In genomic region chr7:45491264-45491663, GRCm38 (mm10) we compare ENCODE assay signal across 11 mouse cellular contexts. TPM values are rescaled to one million over a fixed set of nuclear protein-coding genes. Genes with fewer than 3 reads are reported as not detected.
A peak's percentile ranks its signal among the peaks of the same experiment; 100 is the strongest.
DNase-seq lines count a peak whose midpoint lies in the region; ATAC-seq and TF ChIP-seq lines count a peak whose summit lies in the region.
"Had no signal": no experiment of that assay in that cellular context is flagged by ENCODE, and none has a peak within 500 bp of the region (broad histone marks: within the 10 kb centered on the region; RNA-seq: fewer than 3 reads in every experiment).

No protein-coding gene starts in this region.

- H3K4me3 ChIP-seq in lung, adult 2 months (replicated peaks; ENCODE audit: extremely low read depth, low read depth, low read length): no peak overlapping the region
- H3K4me3 ChIP-seq in stomach, embryonic 14.5 days (ENCODE audit: low read depth, low read length): no peak overlapping the region
- no peak overlapping the region for H3K4me3 ChIP-seq in forebrain, embryonic 11.5 days (ENCODE audit: low read depth, low read length)
- H3K4me3 ChIP-seq: erythroblast, embryonic 14.5 days had no signal

- 8% methylated on average over 3 of the region's 3 CpGs for WGBS in lung, adult 2 months
- WGBS in stomach, embryonic 14.5 days: 18% methylated on average over 3 of the region's 3 CpGs
- WGBS in forebrain, embryonic 11.5 days: 33% methylated on average over 3 of the region's 3 CpGs

- H3K4me1 ChIP-seq in lung, adult 2 months (ENCODE audit: control insufficient read depth, insufficient read depth, low read length): peaks cover 3% of the 10 kb centered on the region; the same call in 1 of the 2 replicates
- peaks cover 11% of the 10 kb centered on the region; the same call in 1 of the 2 replicates for H3K4me1 ChIP-seq in stomach, embryonic 14.5 days (ENCODE audit: control insufficient read depth, insufficient read depth, low read length)
- H3K4me1 ChIP-seq in forebrain, embryonic 11.5 days (replicated peaks; ENCODE audit: control insufficient read depth, insufficient read depth, low read length): peaks cover 11% of the 10 kb centered on the region

- ATAC-seq in common myeloid progenitor, adult 5-6 weeks (replicated peaks; ENCODE audit: low read depth, poor library complexity, severe bottlenecking): peak; percentile 57
- ATAC-seq in stomach, embryonic 14.5 days (ENCODE audit: insufficient number of reproducible peaks, insufficient read depth, low FRiP score, low read depth): peak; percentile 71; the same call in 1 of the 2 replicates
- no peak for ATAC-seq in forebrain, embryonic 11.5 days (replicated peaks; ENCODE audit: low FRiP score)

- peak overlapping the region; percentile 33; the same call in 1 of the 2 replicates for H3K27ac ChIP-seq in stomach, embryonic 14.5 days (ENCODE audit: low read length)
- no peak overlapping the region for H3K27ac ChIP-seq in forebrain, embryonic 11.5 days (ENCODE audit: low read depth, low read length)

- no peak for TF ChIP-seq CTCF in lung, adult 2 months (IDR thresholded peaks at IDR 0.05; ENCODE audit: insufficient read depth, low read length)

- peak; percentile 35; the same call in 1 of the 2 replicates for TF ChIP-seq POLR2A in lung, adult 2 months (IDR thresholded peaks at IDR 0.05; ENCODE audit: borderline replicate concordance, extremely low read depth, low read depth, low read length)

- peaks cover 40% of the 10 kb centered on the region for H3K36me3 ChIP-seq in stomach, embryonic 14.5 days (ENCODE audit: control insufficient read depth, insufficient read depth, low read length)
- peaks cover 3% of the 10 kb centered on the region; the same call in 1 of the 2 replicates for H3K36me3 ChIP-seq in forebrain, embryonic 11.5 days (ENCODE audit: control insufficient read depth, insufficient read depth, low read length)

- no peak overlapping the region for H3K9ac ChIP-seq in stomach, embryonic 14.5 days (replicated peaks; ENCODE audit: low read depth, low read length)
- H3K9ac ChIP-seq in forebrain, embryonic 11.5 days (ENCODE audit: low read length): no peak overlapping the region

- 0 out of 2 replicates have a peak overlapping the region, but pooled peaks have one; percentile 12 for H3K4me2 ChIP-seq in stomach, embryonic 14.5 days (replicated peaks; ENCODE audit: low read depth, low read length)
- no peak overlapping the region for H3K4me2 ChIP-seq in forebrain, embryonic 11.5 days (ENCODE audit: low read depth, low read length, severe bottlenecking)

- H3K27me3 ChIP-seq in stomach, embryonic 14.5 days (ENCODE audit: control insufficient read depth, insufficient read depth, low read length): no peaks in the 10 kb centered on the region
- H3K27me3 ChIP-seq in forebrain, embryonic 11.5 days (ENCODE audit: control insufficient read depth, insufficient read depth, low read length): no peaks in the 10 kb centered on the region; the same call in 1 of the 2 replicates

- H3K9me3 ChIP-seq in stomach, embryonic 14.5 days (ENCODE audit: control insufficient read depth, low read depth, low read length): no peaks in the 10 kb centered on the region
- H3K9me3 ChIP-seq in forebrain, embryonic 11.5 days (ENCODE audit: control insufficient read depth, low read length): no peaks in the 10 kb centered on the region

- DNase-seq in lung, adult 2 months: peak; percentile 30
- no peak for DNase-seq in lung, postnatal 4 days
- peak; percentile 61 to 71 for DNase-seq in kidney, postnatal 36 days
- DNase-seq in forebrain, embryonic 11.5 days (ENCODE audit: low spot score): no peak
- no peak for DNase-seq in right cerebral cortex, adult 2 months (ENCODE audit: low spot score in 2 of 2)
- no peak for DNase-seq in urinary bladder, postnatal 25 days (ENCODE audit: low spot score)

RNA-seq across cellular contexts. Expression of gene Dhdh, which starts 2.7 kb away (rescaled TPM):
- 4.4 and 5.4 TPM in 2 replicates for polyA plus RNA-seq in lung, adult 2 months (2012; rRNA removed)
- 11.8 and 13.4 TPM in 2 replicates for total RNA-seq in common myeloid progenitor, adult 5-6 weeks (2017)
- polyA plus RNA-seq in stomach, embryonic 14.5 days (2014; fragmentation: Nextera tagmentation; extraction: Ambion mirVana): 2.7 and 3.4 TPM in 2 replicates
- 4.3 and 4.6 TPM in 2 replicates for polyA plus RNA-seq in forebrain, embryonic 11.5 days (2014; fragmentation: Nextera tagmentation; extraction: Ambion mirVana)

RNA-seq across cellular contexts. Expression of gene Gm45808, which starts 4.7 kb away (rescaled TPM):
- polyA plus RNA-seq in lung, adult 2 months (2012; rRNA removed): not detected in 2 replicates
- total RNA-seq in common myeloid progenitor, adult 5-6 weeks (2017): not detected in 2 replicates
- polyA plus RNA-seq in stomach, embryonic 14.5 days (2014; fragmentation: Nextera tagmentation; extraction: Ambion mirVana): not detected in 2 replicates
- not detected in 2 replicates for polyA plus RNA-seq in forebrain, embryonic 11.5 days (2014; fragmentation: Nextera tagmentation; extraction: Ambion mirVana)
- total RNA-seq: neutrophil, adult 5-6 weeks had no signal
- polyA plus RNA-seq: erythroblast, embryonic 14.5 days had no signal

RNA-seq across cellular contexts. Expression of gene Tulp2, which starts 9.6 kb away (rescaled TPM):
- polyA plus RNA-seq in lung, adult 2 months (2012; rRNA removed): 0.11 and 0.17 TPM in 2 replicates
- not detected in 2 replicates for total RNA-seq in common myeloid progenitor, adult 5-6 weeks (2017)
- polyA plus RNA-seq in stomach, embryonic 14.5 days (2014; fragmentation: Nextera tagmentation; extraction: Ambion mirVana): 1.7 and 2.9 TPM in 2 replicates
- polyA plus RNA-seq in forebrain, embryonic 11.5 days (2014; fragmentation: Nextera tagmentation; extraction: Ambion mirVana): 0.13 and 0.29 TPM in 2 replicates
- total RNA-seq: layer of hippocampus, adult 8-10 months; neutrophil, adult 5-6 weeks had no signal

RNA-seq across cellular contexts. Expression of gene Nucb1, which starts 18.9 kb away (rescaled TPM):
- polyA plus RNA-seq in lung, adult 2 months (2012; rRNA removed): 420 and 430 TPM in 2 replicates
- total RNA-seq in common myeloid progenitor, adult 5-6 weeks (2017): 296 and 342 TPM in 2 replicates
- polyA plus RNA-seq in stomach, embryonic 14.5 days (2014; fragmentation: Nextera tagmentation; extraction: Ambion mirVana): 199 TPM in 2 replicates
- 90.4 and 109 TPM in 2 replicates for polyA plus RNA-seq in forebrain, embryonic 11.5 days (2014; fragmentation: Nextera tagmentation; extraction: Ambion mirVana)

RNA-seq across cellular contexts. Expression of gene Bax, which starts 24.6 kb away (rescaled TPM):
- 117 and 128 TPM in 2 replicates for polyA plus RNA-seq in lung, adult 2 months (2012; rRNA removed)
- total RNA-seq in common myeloid progenitor, adult 5-6 weeks (2017): 34.0 and 35.6 TPM in 2 replicates
- 67.1 and 83.9 TPM in 2 replicates for polyA plus RNA-seq in stomach, embryonic 14.5 days (2014; fragmentation: Nextera tagmentation; extraction: Ambion mirVana)
- polyA plus RNA-seq in forebrain, embryonic 11.5 days (2014; fragmentation: Nextera tagmentation; extraction: Ambion mirVana): 192 and 202 TPM in 2 replicates

Comparison
In these comparisons a context has a peak if more than half of its experiments do, and no peak if none do; other contexts are left out.
1. DNase-seq: peak in lung, adult 2 months (single experiment) and kidney, postnatal 36 days (2 of 2); none in lung, postnatal 4 days (0 of 2), forebrain, embryonic 11.5 days (single experiment), right cerebral cortex, adult 2 months (0 of 2) and urinary bladder, postnatal 25 days (single experiment).